Mouse (Mus musculus) cerebellum, adult 11-12 months (tissue): ENCODE results near the gene Hepacam.

ENCODE experiments used
- DNase-seq: peaks from one replicate; pipeline ENCODE4 v3.0.0; 2022

The Hepacam gene

DNA sequence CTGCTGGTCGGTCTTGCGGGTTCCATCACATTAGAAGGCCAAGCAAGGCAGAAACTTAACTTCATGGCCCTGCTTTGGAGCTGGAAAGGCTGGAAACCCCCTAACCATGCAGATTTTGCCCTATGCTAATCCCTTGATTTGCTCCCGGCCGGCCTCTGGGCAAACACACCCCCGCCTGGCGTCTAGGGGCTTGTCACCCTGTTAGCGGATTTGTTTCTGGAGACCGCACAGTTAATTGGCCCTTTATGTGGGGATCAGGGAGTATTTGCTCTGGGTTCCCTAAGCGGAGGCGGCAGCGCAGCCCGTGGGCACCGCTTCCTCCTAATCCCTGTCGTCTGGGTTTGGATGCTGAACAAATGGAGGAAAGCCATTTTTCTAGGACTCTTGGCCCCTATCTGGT, 67.8 kb downstream of the Hepacam start:
- DNase-seq, result no peak

DNA sequence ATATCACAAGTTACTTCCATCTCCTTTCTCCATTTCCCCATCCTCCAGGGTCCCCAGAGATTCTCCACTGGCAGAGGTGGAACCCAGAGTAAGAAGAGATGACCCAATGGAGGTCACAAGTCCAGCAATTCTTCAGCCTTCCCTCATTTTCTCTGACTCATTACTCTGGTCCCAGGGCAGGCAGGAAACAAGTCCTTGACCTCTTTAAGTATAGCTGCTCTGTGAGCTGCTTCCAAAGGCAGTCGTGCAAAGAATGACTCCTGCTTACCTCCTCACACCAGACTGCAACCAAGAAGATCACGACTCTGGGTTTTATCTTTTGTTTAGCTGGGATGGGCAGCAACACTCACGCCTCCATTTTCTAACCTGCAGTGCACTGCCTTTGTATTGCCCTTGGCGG, 68.5 kb downstream of the Hepacam start:
- no peak for DNase-seq
